Mouse (Mus musculus): ENCODE data around the gene Kctd4. TPM values are rescaled to one million over a fixed set of nuclear protein-coding genes. Genes with fewer than 3 reads are reported as not detected.

The Kctd4 gene
- polyA plus RNA-seq, 1 experiment, result 3.5 TPM

DNA sequence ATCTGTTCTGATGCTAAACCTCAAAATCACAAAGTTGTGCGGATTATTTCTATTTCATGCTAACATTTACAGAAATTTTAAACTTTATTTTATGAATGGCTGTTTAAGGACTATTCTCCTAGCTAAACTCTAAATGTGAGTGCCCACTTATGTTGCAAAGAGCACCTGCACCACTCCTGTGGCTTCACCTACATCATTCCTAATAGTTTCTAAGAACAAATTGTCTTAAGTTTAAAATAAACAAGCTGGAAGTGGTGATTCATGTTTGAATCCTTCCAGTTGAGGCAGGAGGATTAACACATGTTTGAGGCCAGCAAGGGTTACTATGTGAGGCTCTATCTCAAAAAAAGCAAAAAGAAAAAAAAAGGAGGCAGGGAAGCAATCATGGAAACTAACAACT is 9.6 kb downstream of the Kctd4 start:
- 92% methylated on average over 1 of the region's 1 CpGs for WGBS
- Histone ChIP-seq H3K27ac (ENCODE audit: insufficient read depth, low read length) (no peak overlapping the region), H3K4me3 (replicated peaks; ENCODE audit: insufficient read depth, low read depth, low read length) (no peak overlapping the region), H3K4me1 (ENCODE audit: control insufficient read depth, insufficient read depth, low read length) (no peaks in the 10 kb centered on the region), H3K27me3 (ENCODE audit: control insufficient read depth, insufficient read depth, low read length) (no peaks in the 10 kb centered on the region)
- no peak for DNase-seq
- TF ChIP-seq CTCF (IDR thresholded peaks at IDR 0.05; ENCODE audit: borderline replicate concordance, insufficient read depth, low read depth, low read length) (no peak), POLR2A (IDR thresholded peaks at IDR 0.05; ENCODE audit: borderline replicate concordance, insufficient read depth, low read length) (no peak)

- Histone ChIP-seq H3K27me3 (ENCODE audit: control insufficient read depth, insufficient read depth, low read length) (no peaks in the 10 kb centered on the region), H3K4me3 (replicated peaks; ENCODE audit: insufficient read depth, low read depth, low read length) (no peak overlapping the region), H3K4me1 (ENCODE audit: control insufficient read depth, insufficient read depth, low read length) (no peaks in the 10 kb centered on the region), H3K27ac (ENCODE audit: insufficient read depth, low read length) (no peak overlapping the region)
- WGBS, result 75% methylated on average over 5 of the region's 5 CpGs
- no peak for TF ChIP-seq POLR2A (IDR thresholded peaks at IDR 0.05; ENCODE audit: borderline replicate concordance, insufficient read depth, low read length)
- no peak for TF ChIP-seq CTCF (IDR thresholded peaks at IDR 0.05; ENCODE audit: borderline replicate concordance, insufficient read depth, low read depth, low read length)
- DNase-seq, result no peak
These were observed 12.5 kb downstream of the Kctd4 start for GRCm38 (mm10) chr14:75967291-75967690.

DNA sequence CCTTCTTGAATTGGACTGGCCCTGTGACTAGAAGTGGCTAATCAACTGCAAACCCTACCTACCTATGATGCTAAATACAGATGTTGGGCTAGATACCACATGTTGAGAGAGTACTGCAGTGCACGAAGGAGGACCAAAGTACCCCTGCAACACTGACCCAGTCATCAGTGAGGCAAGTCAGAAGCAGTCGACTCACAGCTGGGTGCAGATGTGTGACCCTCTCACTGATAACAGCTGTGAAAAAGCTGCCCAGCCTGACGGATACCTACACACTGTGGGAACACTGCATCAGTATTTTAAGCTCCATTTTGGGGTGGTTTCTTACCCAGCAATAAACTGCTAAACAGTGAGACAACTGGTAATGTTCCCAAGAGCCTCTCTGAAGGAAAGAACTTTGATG is 21.3 kb downstream of the Kctd4 start:
- no peak overlapping the region for H3K4me3 ChIP-seq (replicated peaks; ENCODE audit: insufficient read depth, low read depth, low read length)
- 79% methylated on average over 3 of the region's 3 CpGs for WGBS
- TF ChIP-seq CTCF (IDR thresholded peaks at IDR 0.05; ENCODE audit: borderline replicate concordance, insufficient read depth, low read depth, low read length) (no peak), POLR2A (IDR thresholded peaks at IDR 0.05; ENCODE audit: borderline replicate concordance, insufficient read depth, low read length) (no peak)
- H3K4me1 ChIP-seq (ENCODE audit: control insufficient read depth, insufficient read depth, low read length), result no peaks in the 10 kb centered on the region
- no peaks in the 10 kb centered on the region for H3K27me3 ChIP-seq (ENCODE audit: control insufficient read depth, insufficient read depth, low read length)
- no peak overlapping the region for H3K27ac ChIP-seq (ENCODE audit: insufficient read depth, low read length)
- no peak for DNase-seq

GRCm38 (mm10) chr14:75981231-75981630 is 26.4 kb downstream of the Kctd4 start:
- H3K4me1 ChIP-seq (ENCODE audit: control insufficient read depth, insufficient read depth, low read length), result peaks cover 2% of the 10 kb centered on the region; the same call in 1 of the 2 replicates
- no peaks in the 10 kb centered on the region for H3K27me3 ChIP-seq (ENCODE audit: control insufficient read depth, insufficient read depth, low read length)
- no peak for DNase-seq
- no peak overlapping the region for H3K27ac ChIP-seq (ENCODE audit: insufficient read depth, low read length)
- WGBS, result 85% methylated on average over 3 of the region's 3 CpGs
- TF ChIP-seq CTCF (IDR thresholded peaks at IDR 0.05; ENCODE audit: borderline replicate concordance, insufficient read depth, low read depth, low read length) (no peak), POLR2A (IDR thresholded peaks at IDR 0.05; ENCODE audit: borderline replicate concordance, insufficient read depth, low read length) (no peak)
- H3K4me3 ChIP-seq (replicated peaks; ENCODE audit: insufficient read depth, low read depth, low read length), result no peak overlapping the region

- DNase-seq, result no peak
- Histone ChIP-seq H3K27ac (ENCODE audit: insufficient read depth, low read length) (no peak overlapping the region), H3K4me3 (replicated peaks; ENCODE audit: insufficient read depth, low read depth, low read length) (no peak overlapping the region), H3K27me3 (ENCODE audit: control insufficient read depth, insufficient read depth, low read length) (no peaks in the 10 kb centered on the region), H3K4me1 (ENCODE audit: control insufficient read depth, insufficient read depth, low read length) (peaks cover 2% of the 10 kb centered on the region; the same call in 1 of the 2 replicates)
- WGBS, result 88% methylated on average over 2 of the region's 2 CpGs
- TF ChIP-seq CTCF (IDR thresholded peaks at IDR 0.05; ENCODE audit: borderline replicate concordance, insufficient read depth, low read depth, low read length) (no peak), POLR2A (IDR thresholded peaks at IDR 0.05; ENCODE audit: borderline replicate concordance, insufficient read depth, low read length) (no peak)
These were observed 29.1 kb downstream of the Kctd4 start for GRCm38 (mm10) chr14:75983891-75984290.

- Histone ChIP-seq H3K27ac (ENCODE audit: insufficient read depth, low read length) (no peak overlapping the region), H3K27me3 (ENCODE audit: control insufficient read depth, insufficient read depth, low read length) (no peaks in the 10 kb centered on the region), H3K4me1 (ENCODE audit: control insufficient read depth, insufficient read depth, low read length) (peaks cover 2% of the 10 kb centered on the region; the same call in 1 of the 2 replicates), H3K4me3 (replicated peaks; ENCODE audit: insufficient read depth, low read depth, low read length) (no peak overlapping the region)
- WGBS, result 24% methylated on average over 4 of the region's 4 CpGs
- TF ChIP-seq POLR2A (IDR thresholded peaks at IDR 0.05; ENCODE audit: borderline replicate concordance, insufficient read depth, low read length), result no peak
- no peak for TF ChIP-seq CTCF (IDR thresholded peaks at IDR 0.05; ENCODE audit: borderline replicate concordance, insufficient read depth, low read depth, low read length)
- no peak for DNase-seq
These were observed 30.3 kb downstream of the Kctd4 start for GRCm38 (mm10) chr14:75985112-75985511.

- Histone ChIP-seq H3K27ac (ENCODE audit: insufficient read depth, low read length) (no peak overlapping the region), H3K27me3 (ENCODE audit: control insufficient read depth, insufficient read depth, low read length) (no peaks in the 10 kb centered on the region), H3K4me3 (replicated peaks; ENCODE audit: insufficient read depth, low read depth, low read length) (no peak overlapping the region), H3K4me1 (ENCODE audit: control insufficient read depth, insufficient read depth, low read length) (peaks cover 2% of the 10 kb centered on the region; the same call in 1 of the 2 replicates)
- TF ChIP-seq CTCF (IDR thresholded peaks at IDR 0.05; ENCODE audit: borderline replicate concordance, insufficient read depth, low read depth, low read length) (no peak), POLR2A (IDR thresholded peaks at IDR 0.05; ENCODE audit: borderline replicate concordance, insufficient read depth, low read length) (no peak)
- 83% methylated on average over 7 of the region's 7 CpGs for WGBS
- no peak for DNase-seq
These were observed 32.2 kb downstream of the Kctd4 start for GRCm38 (mm10) chr14:75986878-75987483.

- Histone ChIP-seq H3K4me1 (ENCODE audit: control insufficient read depth, insufficient read depth, low read length) (peaks cover 2% of the 10 kb centered on the region; the same call in 1 of the 2 replicates), H3K27ac (ENCODE audit: insufficient read depth, low read length) (no peak overlapping the region), H3K4me3 (replicated peaks; ENCODE audit: insufficient read depth, low read depth, low read length) (no peak overlapping the region), H3K27me3 (ENCODE audit: control insufficient read depth, insufficient read depth, low read length) (no peaks in the 10 kb centered on the region)
- no peak for TF ChIP-seq POLR2A (IDR thresholded peaks at IDR 0.05; ENCODE audit: borderline replicate concordance, insufficient read depth, low read length)
- no peak for TF ChIP-seq CTCF (IDR thresholded peaks at IDR 0.05; ENCODE audit: borderline replicate concordance, insufficient read depth, low read depth, low read length)
- no peak for DNase-seq
- WGBS, result 91% methylated on average over 1 of the region's 1 CpGs
These were observed 34.4 kb downstream of the Kctd4 start for GRCm38 (mm10) chr14:75989168-75989567.

Data from cerebellum, adult 2 months (tissue).